Mouse (Mus musculus) central nervous system, embryonic 18 days (tissue): ENCODE results near the gene Ak9. TPM values are rescaled to one million over a fixed set of nuclear protein-coding genes. Genes with fewer than 3 reads are reported as not detected.

Experiments
- polyA plus RNA-seq: library from polyadenylated mRNA; depleted of rRNA; stranded (reverse); fragments of >200 nt; gene quantifications from 2 replicates; pipeline ENCODE4 v1.2.3, GENCODE M21; 2012; rRNA removed

Ak9 gene
- polyA plus RNA-seq, result 0.14 and 0.20 TPM in 2 replicates

DNA sequence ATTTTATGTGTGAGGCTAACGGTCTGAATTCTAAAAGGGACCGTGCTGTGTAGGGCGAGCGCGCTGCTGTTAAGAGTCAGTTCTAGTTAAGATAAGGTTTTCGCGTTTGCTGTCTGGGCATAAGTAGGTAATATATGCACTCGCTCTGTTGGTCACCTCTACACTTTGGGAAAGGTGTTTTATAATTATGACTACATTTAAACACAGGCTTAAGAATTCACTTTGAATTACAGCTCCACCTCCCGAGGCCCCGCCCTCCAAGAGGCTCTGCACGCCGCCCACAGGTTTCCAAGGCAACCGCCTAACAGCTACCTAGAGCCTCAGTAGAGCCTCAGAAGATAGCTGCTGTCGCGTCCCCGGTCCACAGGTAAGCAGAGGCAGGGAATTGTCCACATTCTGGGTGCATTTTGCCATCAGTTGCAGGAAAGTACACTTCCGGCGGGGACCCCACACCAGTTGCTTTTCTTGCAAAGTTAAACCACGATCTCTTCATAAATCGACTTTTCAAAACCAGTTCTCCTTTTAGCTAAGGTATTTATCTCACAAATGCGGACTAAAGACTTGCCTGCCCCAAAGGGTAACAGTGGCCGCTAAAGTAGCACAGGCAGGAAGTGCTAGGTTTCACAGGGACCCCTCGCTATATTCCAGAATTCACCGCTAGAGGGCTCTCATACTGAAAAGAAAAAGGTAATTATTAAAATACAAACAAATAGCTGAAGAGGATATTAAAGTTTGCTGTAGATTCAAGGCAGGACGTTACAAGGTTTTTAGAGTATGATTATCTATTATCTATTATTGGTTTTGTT lies at the start of gene Ak9:
TSS of gene Ak9 (plus strand) at position 342 of the 806 bp plus-strand sequence.

DNA sequence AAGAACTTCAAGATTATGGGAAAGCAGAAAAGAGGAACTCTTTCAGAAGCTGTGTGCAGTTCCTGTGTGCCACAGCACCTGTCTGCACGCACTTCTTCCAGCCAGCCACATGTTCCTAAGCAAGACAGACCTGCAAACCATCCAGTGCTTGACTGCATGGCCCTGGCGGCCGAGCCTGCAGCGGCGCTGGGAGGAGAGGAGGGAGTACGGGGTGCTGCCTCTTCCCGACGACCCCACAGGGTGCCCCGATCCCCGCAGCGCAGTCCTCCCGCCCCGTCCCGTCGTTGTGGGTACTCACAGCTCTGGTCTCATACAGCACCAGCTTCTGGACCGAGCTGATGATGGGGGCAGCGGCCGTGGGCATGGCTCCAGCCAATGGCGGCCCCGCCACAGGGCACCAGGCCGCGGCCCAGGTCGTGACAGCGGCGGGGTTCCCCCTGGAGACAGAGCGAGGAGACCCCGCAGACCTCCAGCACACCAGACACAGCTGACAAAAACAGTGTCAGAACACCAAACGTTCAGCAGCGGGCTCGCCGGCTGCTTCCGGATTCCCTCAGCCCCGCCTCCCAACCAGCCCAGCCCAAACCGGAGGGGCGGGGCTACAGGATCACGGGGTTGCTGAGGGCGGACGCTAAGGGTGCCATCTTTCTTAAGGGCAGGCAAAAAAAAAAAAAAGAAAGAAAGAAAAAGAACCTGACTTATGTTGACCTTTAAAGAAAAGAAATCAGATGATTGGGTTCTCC lies 920 bp upstream of the Ak9 start, which contains the start of gene Fig4:
TSS of gene Fig4 (minus strand) at position 572 of the 743 bp plus-strand sequence.

DNA sequence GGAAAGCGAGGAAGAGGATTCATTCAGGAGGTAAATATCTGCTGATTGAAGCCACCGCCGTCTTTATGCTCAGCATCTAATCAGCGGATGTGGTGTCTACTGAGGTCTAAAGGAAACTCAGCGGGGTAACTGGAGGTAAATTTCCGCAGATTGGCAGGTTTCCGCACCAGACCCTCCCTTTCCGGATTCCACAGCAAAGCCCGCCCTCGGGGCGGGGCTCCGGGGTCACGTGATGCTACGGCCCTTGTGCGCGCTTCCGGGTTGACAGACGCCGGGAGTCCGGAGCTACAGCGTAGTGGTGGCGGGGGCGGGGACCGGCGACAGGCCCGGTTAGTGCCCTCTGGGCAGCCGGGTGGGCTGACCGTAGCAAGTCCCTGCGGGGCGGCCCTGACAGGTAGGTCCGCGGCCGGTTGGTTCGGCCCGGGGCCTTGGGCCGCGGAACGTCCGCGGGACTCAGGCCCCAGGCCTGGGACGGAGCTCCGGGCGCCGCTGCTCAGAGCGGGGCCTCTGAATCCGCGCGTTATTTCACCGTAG lies 146.4 kb downstream of the Ak9 start, which contains the start of gene Zbtb24:
TSS of gene Zbtb24 (plus strand) at position 247 of the 534 bp plus-strand sequence.

DNA sequence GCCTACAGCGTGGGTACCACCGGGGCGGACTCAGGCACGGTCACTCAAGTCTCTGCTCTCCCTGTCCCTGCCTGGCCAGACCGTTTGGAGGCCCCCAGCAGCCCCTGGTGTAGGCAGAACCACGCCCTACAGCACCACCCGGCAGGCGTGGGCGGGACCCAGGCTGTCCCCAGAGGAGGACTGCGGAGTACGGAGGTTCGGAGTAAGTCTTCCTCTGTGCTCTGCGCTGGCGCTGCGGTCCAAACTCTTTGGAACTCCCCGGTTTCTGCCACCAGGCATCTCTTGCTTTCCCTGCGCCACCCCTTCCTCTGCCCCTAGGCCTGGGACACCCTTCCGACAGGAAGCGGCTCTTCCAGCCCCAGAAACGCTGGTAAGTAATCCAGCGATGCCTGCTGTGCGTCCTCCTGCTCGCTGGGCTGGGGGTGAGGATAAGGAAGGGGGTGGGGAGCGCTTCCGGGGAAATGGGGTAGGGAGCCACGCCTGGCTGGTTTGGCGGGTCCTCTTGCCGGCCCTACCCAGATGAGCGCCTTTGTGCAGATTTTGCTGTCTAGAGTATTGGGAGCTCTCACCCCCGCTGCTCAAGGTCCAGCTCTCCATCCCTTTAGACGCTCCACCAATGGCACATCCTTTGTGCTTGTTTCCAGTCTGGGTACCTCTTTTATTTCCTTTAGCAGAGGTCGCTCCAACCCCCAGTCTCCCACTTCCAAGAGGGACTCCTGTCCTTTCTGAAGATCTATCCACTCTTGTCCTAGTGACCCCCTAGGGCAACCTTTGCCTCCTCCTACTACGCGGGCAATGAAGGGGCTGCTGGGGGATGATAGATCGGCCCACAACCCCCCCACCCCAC lies 172.6 kb downstream of the Ak9 start, which contains the start of gene Mical1:
TSS of gene Mical1 (plus strand) at position 144 of the 847 bp plus-strand sequence.

Other genes starting within 250 kb of the Ak9 start
- 3.8 and 6.1 TPM in 2 replicates for gene Gpr6, start 231.7 kb upstream of the Ak9 start, polyA plus RNA-seq
- gene Fig4, start 720 bp upstream of the Ak9 start, polyA plus RNA-seq, result 21.2 and 22.6 TPM in 2 replicates
- gene Zbtb24, start 146.4 kb downstream of the Ak9 start, polyA plus RNA-seq, result 18.9 and 19.9 TPM in 2 replicates
- 42.5 and 43.5 TPM in 2 replicates for gene Mical1, start 172.3 kb downstream of the Ak9 start, polyA plus RNA-seq
- 49.4 and 51.4 TPM in 2 replicates for gene Smpd2, start 186.4 kb downstream of the Ak9 start, polyA plus RNA-seq
- gene Ppil6, start 186.5 kb downstream of the Ak9 start, polyA plus RNA-seq, result 3.0 and 3.3 TPM in 2 replicates
- gene Cd164, start 215.4 kb downstream of the Ak9 start, polyA plus RNA-seq, result 35.4 and 38.8 TPM in 2 replicates